Mouse (Mus musculus): ENCODE results near the gene Magi2. TPM values are rescaled to one million over a fixed set of nuclear protein-coding genes. Genes with fewer than 3 reads are reported as not detected.
A peak's percentile ranks its signal among the peaks of the same experiment; 100 is the strongest.
"Not testable (repeated sequence)": the region's sequence is repeated elsewhere in the genome, so short reads cannot be mapped to it uniquely, and the experiment has no call there.

Magi2 gene
- total RNA-seq, 2 experiments from 2014 or later = 0.19 to 0.57 TPM

DNA sequence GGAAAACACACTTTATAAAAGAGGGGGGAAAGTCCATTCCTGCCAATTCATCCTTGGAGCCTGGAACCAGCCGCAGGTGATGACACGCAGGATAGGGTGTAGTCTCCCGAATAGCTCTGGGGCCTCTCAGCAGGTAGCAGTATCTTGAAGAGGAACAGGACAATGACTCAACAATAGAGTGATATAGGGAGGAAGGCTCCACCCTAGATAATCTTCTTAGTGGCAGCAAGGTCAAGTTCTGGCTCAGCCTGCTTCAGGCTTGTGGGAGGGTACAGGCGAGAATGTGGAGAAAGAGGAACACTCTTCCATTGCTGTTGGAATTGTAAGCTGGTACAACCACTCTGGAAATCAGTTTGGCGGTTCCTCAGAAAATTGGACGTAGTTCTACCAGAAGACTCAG, 1484.0 kb downstream of the Magi2 start:
- ATAC-seq (replicated peaks; ENCODE audit: poor library complexity, severe bottlenecking) = not testable (repeated sequence)

DNA sequence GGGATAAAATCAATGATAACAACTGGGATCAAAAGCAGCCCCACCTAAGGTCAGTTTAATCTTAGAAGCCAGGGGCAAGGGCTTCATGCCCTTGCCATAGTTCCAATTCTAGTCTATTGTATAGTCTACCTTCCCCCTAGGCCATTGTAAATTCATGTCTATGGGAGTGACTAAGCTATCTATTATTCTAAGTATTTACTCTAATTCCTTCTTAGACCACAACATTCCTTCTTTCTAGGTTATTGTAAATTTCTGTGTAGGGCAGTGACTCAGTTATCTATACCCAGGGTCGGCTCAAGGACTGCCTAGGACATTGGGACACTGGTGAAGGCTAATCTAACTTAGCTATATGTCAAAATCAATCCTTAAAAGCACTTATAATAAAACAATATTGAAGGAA, 1487.8 kb downstream of the Magi2 start:
- not testable (repeated sequence) for ATAC-seq (replicated peaks; ENCODE audit: poor library complexity, severe bottlenecking)

DNA sequence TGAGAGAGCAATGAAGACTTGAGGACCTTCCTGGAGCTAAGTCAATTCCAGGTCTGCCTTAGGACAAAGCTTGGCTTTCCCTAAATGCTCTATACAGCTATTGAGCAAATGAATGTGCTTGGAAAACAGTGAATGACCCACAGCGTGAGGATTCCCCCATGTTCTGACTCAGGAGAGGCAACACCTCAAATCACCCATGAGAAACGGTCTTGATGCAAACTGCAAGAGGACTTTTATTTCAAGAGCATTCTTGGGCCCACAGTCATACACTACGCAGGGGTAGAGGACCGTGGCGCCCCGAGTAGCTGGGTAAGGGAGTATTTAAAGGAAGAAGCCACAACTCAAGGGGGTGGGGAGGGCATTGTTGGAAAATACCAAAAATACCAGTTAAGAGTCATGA, 1489.1 kb downstream of the Magi2 start:
- ATAC-seq (replicated peaks; ENCODE audit: poor library complexity, severe bottlenecking) = not testable (repeated sequence)

DNA sequence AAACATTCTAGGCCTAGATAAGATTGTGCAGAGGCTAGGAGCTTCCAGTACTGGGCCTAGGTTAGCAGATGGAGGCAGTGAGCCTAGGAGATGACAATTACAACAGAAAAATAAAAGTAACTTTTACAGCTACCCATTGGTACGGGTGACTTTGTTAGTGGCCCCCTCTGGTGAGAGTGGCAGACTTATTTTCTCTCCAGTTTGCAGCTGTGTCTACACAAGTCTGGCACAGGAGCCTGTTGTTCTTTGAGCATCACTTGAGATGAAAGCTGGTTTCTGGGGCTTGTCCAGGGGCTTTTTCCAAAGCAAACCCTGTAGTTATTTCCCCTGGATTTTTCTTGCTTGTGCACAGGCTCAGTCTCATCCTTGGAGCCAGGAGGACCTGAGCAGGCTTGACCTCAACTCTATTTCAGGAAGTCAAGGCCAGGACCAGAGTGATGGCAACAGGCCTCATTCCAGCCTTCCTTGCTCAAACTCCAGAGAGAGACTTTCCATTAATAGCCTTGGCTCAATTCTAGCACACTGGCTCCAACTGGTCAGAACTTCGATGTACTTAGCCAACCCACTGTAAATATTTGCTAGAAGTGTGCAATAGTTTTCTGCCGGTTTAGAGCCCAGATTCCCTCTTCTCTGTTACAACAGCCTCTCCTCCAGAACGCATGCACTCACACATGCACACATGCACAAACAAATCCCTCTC, 1493.5 kb downstream of the Magi2 start:
- ATAC-seq (replicated peaks; ENCODE audit: poor library complexity, severe bottlenecking) = no peak

DNA sequence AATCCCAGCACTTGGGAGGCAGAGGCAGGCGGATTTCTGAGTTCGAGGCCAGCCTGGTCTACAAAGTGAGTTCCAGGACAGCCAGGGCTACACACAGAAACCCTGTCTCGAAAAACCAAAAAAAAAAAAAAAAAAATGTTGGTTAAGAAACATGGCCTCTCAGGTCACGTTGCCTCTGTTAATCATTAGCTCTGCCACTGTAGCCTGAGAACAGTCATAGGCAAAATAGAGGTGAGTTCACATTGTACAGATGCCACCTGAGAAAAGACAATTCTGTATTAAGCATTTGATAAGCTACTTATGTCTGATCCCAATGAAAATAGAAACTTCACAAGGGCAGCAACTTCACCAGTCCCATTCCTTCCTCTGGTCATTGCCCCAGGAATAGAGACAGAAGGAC, 1496.4 kb downstream of the Magi2 start:
- not testable (repeated sequence) for ATAC-seq (replicated peaks; ENCODE audit: poor library complexity, severe bottlenecking)

DNA sequence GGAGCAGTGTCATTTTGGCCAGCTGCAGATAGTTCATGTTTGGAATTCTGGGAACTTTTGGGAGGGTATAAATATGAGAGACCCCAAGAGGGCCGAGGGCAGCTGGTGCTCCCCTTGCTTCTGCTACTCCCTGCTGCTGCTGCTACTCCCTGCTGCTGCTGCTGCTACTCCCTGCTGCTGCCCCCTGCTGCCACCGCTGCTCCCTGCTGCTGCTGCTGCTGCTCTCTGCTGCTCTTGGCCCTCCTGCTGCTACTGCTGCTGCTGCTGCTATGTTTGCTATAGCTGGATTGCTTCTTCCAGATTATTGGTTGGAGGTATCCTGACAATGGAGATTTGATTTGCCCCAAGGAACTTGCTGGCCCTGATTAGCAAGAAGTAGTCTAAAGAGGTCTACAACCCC, 1512.0 kb downstream of the Magi2 start:
- ATAC-seq (replicated peaks; ENCODE audit: poor library complexity, severe bottlenecking) = no peak

DNA sequence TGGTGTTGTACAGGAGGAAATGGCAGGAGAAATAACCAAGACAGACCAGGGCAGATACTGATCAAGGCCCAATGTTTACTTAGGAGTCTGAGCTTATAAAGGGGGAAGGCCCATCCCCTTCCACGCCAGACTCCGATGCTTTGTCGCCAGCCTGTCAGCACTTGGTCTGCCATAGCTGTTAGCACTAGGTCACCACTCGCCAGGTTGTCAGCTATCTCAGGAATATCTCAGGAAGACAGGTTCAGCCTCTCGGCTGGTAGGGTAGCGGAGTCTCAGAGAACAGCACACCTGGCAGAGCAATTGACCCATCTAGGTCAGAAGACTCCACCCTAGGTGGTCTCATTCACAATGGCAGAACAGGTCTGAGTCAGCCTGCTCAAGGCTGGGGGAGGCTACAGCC, 1514.4 kb downstream of the Magi2 start:
- ATAC-seq (replicated peaks; ENCODE audit: poor library complexity, severe bottlenecking) = no peak

DNA sequence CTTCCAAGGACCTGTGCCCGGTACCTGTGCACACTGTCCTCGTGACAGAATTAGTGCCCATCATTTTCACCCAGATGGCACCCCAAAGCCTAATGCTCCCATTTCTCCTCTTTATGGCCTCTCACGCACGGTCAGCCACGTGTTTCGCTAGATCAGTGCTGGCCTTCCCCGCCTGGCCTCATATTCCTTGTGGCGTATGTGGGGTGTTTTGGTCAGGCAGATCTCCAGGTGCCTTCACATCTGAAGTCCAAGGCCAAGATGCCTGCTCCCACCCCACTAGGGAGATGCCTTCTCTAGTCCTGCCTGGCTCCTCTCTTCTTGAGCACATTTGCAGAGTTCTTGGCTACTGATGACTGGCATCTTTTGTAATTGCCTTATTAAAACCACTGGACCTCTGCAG, 1515.1 kb downstream of the Magi2 start:
- ATAC-seq (replicated peaks; ENCODE audit: poor library complexity, severe bottlenecking) = no peak

DNA sequence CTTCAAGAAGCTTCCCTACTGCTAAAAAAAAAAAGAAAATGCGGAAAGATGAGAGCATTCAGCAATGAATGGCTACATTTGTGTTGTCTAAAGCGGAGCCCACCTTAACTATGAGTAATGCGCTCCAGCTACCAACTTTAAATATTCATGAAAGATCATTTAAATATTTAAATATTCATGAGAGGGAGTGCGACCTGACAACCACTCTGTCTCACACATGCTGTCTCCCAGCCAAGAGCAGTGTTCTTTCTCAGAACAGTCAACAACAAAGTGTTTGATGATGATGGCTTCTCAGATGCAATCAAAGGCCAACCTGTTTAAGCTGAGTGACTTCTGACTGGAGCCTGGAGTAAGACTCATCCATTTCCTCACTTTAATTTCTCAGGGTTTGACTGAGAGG, 1521.3 kb downstream of the Magi2 start:
- ATAC-seq (replicated peaks; ENCODE audit: poor library complexity, severe bottlenecking) = no peak

DNA sequence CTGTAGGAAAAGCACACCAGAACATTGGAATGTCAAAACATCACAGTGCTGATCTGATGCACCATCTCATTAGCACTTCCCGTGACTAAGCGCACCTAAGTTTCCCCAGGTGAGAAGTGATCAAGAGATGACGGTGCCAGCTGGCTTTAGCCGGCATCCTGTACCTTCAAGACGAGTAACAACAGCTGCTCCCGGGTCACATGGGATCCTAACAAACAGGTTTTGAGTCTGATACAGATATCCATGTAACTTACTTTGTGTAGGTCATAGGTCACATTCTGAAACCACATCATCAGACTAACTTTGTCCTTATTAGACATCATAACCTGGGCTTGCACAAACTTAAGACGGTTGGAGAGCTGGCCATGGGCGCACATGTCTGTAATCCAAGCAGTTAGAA, 1522.0 kb downstream of the Magi2 start:
- no peak for ATAC-seq (replicated peaks; ENCODE audit: poor library complexity, severe bottlenecking)

DNA sequence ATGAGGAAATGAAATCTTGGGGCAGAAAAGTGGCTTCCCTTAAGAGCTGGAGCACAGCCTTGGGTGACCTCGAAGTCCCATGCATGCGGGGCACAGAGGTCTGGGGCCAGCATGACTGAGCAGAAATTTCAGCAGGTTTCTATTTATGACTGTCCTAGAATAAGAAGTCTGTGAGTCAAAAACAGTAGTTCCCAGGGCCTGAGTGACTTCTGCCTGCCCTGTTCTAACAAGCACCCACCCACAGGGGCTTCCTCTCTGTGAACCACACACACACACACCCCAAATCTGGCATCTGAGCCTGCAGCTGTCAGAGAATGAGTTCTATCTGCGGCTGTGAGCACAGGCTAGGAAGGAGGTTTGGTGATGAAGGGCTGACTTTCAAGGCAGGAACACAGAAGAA, 1522.7 kb downstream of the Magi2 start:
- ATAC-seq (replicated peaks; ENCODE audit: poor library complexity, severe bottlenecking) = peak; percentile 91

DNA sequence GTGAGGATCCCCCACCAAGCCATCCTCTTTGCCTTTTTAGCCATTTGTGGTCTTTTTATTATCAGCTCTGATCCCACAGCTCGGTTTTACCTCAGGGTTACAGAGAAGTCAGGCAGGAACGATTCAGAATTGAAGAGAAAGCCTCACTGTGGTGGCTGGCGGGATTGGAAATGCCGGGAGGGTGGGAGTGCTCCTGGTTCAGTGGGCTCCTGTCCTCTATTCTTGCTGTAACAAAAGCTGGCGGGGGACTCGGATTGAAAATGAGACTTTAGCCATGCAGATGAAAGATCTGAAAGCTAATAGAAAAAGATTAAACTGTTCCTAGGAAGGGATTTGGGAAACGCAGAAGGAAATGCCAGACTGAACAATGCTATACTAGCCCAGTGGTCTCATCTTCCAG, 1524.2 kb downstream of the Magi2 start:
- ATAC-seq (replicated peaks; ENCODE audit: poor library complexity, severe bottlenecking) = no peak

DNA sequence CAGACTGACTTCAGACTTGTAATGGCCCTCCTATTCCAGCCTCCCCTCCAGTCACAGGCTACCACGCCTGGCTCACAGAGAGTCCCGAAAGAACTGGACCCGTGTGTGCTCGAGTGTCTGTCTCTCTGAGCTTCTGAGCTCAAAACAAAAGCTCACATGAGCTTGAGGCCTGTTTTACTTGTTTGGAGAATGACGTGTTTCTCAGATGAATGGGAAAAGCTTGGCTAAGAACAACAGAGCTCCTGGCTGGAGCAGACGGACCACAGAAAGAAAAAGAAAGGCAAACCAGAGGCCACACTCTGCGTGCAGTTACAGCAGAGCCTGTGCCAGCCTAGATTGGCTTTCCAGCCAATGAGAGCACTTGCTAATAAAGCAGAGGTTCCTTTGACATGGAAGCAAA, 1524.9 kb downstream of the Magi2 start:
- no peak for ATAC-seq (replicated peaks; ENCODE audit: poor library complexity, severe bottlenecking)

DNA sequence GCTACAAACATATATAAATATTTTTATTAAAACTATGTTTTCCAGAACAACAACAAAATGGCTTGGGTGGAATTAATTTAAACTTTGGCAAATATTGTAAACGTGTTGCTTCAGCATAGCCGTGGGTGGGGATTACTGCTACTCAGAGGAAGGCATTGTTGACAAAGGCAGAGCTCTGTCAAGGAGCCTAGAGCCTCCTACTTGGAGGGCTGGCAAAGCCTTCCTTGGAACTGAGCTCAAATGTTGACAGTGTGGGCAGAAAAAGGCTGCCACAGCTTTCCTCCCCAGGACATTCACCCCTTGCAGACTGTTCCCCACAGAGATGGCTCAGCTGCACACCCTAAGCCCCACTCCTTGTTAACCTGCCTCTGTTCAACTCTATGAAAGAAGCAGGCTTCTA, 1526.3 kb downstream of the Magi2 start:
- no peak for ATAC-seq (replicated peaks; ENCODE audit: poor library complexity, severe bottlenecking)

DNA sequence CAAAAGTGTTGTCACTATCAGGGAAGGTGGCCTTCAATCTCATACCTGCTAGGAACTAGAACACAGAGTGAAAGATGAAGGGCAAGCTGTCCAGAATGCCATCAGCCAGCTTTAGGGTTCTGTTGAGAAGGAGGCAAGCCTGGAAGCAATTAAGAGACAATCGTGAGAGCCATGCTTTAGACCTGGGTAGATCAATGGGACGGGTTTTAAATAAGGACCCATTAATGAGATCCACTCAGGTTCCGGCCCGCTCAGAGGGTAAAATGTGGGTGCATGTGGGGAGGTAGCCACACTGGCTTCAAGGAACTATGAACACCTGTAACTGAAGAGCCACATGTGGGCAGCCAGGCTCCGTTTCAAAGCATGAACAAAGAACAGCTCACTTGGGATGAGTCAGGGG, 1527.1 kb downstream of the Magi2 start:
- ATAC-seq (replicated peaks; ENCODE audit: poor library complexity, severe bottlenecking) = no peak
